Mouse (Mus musculus): ENCODE measurements around the gene Rbm7.
"Not testable (repeated sequence)": the region's sequence is repeated elsewhere in the genome, so short reads cannot be mapped to it uniquely, and the experiment has no call there.

Rbm7 gene

DNA sequence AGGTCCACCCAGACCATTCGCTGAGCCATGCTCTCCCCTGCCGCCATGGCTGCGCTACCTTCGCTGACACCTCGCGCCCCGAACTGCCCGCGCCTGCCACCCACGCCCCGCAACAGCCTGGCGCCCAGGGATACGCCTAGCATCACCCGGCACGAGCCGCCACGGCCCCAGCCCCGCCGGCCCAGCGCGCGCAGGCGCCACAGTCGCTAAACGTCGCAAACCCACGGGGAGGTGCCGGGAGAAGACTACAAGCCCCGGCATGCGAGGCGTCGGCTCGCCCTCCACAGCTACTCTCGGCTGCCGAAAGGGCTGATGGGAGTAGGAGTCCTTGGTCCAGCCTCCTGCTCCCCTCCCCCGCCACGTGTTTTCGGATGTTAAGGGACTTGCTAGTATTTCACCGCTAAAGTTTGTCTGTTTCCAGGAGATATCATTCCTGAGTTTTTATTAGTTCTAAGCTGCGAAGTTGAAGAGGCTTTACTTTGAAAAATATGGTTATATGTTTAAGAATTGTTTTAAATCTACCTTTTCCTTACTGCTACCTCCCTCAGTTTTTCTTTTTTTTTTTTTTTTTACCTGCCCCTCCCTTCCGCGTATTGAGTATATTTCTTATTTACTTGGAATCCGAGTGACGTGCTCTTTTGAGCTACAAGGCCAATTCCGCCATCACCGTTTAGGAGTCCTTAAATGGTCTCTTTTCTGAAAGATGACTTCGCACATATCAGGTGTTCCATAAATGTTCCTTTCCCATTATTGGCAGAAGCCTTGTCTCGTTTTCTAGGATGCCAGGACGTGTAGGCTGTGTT, 14.5 kb downstream of the Rbm7 start, which contains the start of gene Rexo2:
Rexo2 (minus strand) TSS at position 213 of the 803 bp plus-strand sequence.
- peak; percentile 93 for DNase-seq (ENCODE audit: low spot score)

DNA sequence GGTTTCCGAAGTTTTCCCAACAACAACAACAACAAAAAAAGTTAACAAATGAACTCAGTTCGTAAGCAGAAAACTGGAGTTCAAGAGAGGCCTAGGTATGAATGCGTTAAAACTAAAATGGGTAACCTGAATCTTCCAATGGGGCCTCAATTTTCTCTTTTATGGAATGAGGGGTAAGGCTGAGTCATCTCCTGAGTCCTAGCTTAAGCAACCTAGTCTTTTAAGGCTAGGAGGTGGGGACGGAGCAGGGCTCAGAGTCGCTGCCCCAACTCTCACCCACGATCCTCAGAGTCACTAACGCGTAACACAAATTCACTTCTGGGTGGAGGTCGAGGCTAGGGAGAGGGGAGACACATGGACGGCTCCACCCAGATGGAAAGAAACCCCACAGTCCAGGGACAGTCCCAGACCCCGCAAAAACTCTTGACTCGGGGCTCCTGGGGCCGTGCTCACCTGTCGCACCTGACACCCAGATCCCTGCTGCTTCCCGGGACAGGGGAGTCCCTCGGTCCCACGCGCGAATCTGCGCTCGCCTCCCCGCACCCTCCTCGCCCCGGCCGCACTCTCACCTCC, 15.2 kb downstream of the Rbm7 start:
- no peak for DNase-seq (ENCODE audit: low spot score)

DNA sequence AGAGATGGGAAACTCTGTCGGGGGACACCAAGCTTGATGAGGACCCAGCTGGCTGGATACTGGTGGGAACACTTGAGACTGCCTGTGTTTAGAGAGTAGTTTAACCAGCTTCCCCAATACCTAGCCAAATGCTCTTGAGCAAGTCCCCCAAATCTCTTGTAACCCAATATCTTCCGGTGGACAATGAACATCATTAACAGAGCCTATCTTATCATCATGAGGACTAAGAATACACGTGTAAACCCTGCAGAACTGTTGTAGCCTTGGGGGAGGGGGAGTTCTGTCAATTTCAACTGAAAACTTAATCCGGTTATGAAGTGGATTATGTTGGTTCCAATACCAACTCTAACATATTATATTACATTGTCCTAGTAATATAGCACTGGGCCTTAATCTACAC, 16.3 kb downstream of the Rbm7 start:
- DNase-seq (ENCODE audit: low spot score): no peak

DNA sequence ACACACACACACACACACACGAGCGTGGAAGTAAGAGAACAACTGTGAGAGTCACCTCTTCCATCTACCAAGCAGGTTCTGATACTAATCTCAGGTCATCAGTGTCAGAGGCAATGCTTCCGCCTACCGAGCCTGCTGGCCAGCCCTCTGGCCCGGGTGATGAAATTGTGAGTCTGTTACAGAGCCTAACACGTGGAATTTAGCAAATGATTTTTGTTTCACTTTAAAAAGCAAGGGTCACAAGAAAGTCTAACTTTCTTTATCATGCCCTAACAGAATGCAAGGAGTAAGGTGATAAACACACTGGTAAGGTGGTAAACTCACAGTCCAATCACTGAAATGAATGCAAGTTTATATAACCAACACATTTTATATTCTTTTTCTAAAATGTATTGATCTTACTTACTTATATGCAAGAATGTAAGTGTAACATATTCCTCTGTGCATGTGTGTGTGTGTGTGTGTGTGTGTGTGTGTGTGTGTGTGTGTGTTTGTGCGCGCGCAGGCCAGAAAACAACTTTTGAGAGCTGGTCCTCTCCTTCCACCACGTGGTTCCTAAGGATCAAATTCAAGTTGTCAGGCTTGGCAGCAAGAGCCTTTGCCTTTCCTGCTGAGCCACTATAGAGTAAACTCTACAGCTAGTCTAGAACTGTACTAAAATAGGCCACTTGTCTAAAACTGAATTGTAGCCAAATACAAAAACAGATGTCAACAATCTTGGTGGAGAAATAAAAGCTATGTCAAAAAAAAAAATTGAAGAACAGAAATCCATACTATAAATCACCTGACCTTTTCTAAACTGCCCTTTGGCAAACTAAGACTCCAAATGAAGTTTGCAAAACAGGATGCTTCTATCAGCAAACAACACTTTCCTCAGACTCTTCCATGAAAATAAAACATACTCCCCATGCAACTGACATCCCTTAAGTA, 18.6 kb downstream of the Rbm7 start:
- DNase-seq (ENCODE audit: low spot score): no peak

DNA sequence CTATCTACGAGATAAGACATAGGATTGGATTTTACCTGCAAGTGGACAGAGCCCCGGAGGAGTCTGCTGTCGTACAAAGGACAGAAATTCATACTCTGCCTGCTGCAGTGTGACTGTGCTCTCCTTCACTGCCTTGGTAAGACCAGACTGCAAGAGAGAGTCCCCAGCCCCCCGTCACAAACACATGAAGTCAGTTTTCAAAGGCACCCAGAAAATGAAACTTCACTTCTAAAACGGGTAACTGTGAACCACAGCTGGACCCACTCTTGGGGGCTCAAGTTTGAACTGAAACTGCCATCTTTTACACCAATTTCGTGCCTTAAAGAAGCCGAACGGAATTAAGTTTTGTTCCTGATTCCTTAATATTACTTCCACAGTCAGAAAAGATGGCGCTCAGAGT, 20.7 kb downstream of the Rbm7 start:
- no peak for DNase-seq (ENCODE audit: low spot score)

DNA sequence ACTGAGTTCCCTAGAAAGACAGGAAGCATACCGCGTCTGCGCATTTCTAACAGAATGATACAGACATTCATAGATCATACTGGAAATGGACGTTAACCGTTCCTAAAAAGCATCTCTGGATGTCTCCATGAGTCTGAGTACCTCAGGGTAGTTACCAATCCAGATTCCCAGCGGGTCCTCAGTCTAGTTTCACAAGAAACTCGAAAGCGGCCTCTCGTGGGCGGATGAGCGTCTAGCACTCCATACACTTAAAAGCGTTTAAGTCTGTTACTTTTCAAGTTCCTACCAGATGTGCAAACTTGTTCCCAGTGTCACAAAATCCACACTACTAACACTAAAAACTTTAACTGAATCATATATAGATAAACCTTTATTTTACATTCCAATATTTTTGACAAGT, 22.0 kb downstream of the Rbm7 start:
- DNase-seq (ENCODE audit: low spot score): no peak

DNA sequence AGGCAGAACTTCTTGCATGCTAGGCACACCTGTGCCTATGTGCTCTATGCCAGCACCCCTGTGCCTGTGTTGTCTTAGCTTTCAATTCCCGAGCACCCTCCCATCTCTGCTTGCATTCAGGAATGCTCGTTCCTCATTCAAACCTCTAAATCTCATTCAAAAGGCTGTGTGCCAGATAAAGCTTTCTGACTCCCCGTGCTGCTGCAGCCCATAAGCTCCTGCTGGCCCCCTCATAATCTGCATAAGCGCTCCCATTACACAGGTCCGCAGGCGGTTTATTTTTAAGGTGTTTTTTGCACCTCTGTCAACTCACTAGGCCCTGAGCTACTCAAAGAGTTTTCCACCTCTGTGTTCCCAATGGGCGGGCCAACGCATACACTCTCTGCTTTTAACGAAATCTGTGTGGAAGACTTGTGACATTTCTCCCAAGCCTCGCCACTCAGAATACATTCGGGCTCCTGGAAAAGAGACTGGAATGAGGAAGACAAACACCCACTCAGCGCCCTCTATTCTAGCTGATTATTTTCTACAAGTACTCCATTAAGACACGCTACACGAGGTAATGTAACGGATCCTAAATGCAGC, 22.6 kb downstream of the Rbm7 start:
- no peak for DNase-seq (ENCODE audit: low spot score)

DNA sequence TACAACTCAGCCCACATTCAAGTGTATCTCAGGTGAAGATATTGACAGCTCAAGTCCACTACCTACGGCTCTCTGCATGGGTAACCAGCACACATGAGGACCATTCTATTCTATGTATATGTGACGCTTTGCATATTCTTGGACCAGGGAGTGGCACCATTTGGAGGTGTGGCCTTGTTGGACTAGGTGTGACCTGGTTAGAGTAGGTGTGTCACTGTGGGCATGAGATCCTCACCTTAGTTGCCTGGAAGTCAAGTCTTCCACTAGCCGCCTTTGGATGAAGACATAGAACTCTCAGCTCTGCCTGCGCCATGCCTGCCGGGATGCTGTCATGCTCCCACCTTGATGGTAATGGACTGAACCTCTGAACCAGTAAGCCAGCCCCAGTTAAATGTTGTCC, 27.6 kb downstream of the Rbm7 start:
- not testable (repeated sequence) for DNase-seq (ENCODE audit: low spot score)

DNA sequence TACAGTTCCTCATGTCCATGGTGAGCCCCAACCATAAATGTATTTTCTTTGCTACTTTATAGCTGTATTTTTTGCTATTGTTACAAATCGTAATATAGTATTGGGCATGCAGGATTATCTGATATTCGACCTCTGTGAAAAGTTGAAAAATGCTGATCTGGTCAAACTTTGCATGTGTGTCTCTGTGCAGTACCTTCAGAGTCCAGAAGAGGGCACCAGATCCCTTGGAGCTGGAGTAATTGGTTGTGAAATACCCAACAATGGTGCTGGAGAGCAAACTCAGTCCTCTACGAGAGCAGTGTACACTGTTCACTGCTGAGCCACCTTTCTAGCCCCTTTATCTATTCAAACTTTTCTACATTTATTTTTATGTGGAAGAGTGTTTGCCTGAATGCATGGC, 28.3 kb downstream of the Rbm7 start:
- DNase-seq (ENCODE audit: low spot score): no peak

DNA sequence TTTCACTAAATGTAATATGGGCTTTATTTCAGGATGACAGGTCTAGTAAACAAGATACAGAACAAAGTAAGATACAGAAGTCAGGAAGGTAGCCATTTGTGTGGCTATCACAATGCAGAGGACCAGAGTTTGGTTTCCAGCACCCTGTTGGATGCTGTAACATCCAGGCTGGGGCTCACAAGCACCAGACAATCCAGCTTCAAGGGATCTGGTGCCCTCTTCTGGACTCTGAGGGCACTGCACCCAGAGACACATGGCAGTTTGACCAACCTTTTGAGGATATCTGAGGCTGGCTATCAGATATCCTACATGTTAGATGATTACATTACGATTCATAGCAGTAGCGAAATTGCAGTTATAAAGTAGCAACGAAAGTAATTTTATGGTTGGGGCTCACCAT, 29.4 kb downstream of the Rbm7 start:
- DNase-seq (ENCODE audit: low spot score): no peak

DNA sequence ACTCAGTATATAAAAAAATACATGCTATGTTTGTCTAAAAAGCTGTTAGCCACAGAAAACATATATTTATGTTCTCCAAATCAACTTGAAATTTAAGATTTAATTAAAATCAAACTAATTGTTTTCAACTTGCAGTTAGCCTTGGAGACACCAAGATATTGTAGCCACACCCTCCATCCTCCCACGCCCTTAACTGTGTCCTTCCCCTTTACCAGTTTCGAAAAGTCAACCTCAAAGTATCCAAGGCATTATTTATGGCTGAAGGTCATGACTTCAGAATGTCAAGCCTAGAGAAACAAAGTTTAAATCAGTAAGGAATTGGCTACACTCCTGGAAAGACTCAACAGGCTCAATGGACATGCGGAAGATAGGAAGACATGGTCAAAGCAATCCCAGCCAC, 33.6 kb downstream of the Rbm7 start:
- no peak for DNase-seq (ENCODE audit: low spot score)

DNA sequence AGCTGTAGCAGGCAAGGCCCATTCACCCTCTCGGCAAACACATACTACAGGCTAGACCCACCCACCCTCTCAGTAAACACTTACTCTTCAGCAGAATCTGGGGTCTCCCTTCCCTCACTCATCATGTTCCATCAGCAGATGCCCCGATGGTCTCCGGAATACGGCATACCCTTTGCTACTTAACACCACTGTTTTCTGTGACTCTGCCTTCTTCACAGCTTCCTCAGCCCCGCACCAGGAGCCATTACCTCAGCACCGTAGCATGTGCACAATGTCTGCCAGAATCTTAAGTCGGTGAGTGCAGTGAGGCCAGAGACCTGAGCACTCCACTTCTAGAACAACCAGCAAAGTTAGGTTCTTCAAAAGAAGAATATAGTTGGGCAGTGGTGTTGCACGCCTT, 34.4 kb downstream of the Rbm7 start:
- DNase-seq (ENCODE audit: low spot score): no peak

DNA sequence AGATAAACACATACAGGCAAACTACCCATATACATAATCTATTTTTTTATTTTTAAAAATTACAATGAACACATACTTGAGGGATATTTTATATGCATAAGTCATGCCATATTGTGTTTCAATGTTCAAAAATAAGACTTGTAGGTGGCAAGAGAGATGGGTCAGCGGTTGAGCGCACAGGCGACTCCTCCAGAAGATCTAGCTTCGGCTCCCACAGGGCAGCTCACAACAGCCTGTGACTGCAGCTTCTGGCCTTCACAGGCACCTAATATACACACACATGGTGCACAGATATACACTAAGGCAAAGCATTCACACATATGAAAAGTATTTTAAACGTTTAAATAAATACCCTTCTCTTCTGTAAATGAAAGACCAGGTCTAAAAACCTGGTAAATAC, 35.7 kb downstream of the Rbm7 start:
- DNase-seq (ENCODE audit: low spot score): no peak

DNA sequence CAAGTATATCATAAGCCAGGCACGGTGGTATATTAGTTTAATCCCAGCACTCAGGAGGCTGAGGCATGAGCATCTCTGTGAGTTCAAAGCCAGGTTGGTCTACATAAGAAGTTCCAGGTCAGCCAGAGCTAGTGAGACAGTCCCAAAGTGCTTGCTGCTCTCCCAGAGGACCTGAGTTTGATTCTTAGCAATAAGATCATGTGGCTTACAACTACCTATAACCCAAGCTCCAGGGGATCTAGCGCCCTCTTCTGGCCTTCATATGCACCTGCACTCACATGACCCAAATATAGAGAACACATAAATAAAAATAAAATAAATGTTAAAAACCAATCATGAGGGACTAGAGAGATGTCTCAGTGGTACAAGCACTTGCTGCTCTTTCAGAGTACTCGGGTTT, 36.2 kb downstream of the Rbm7 start:
- no peak for DNase-seq (ENCODE audit: low spot score)

DNA sequence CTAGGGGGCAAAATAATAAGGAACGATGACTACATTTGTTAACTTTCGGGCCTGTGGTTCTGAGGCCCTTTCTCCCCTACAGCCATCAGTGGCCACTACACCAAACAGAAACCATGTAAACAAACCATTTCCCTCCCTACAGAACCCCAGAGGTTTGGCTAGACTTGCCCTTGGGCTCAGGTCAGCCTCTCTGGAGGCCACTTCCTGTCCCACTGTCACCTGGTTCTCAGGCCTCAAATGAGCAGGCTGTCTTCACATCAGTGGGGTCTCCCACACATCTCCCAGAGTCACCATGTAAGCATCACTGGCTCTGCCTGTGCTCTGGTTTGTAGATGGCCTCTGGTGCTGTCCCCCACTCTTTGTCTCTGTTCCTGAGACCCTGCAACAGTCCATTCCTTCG, 39.1 kb downstream of the Rbm7 start:
- DNase-seq (ENCODE audit: low spot score): no peak

DNA sequence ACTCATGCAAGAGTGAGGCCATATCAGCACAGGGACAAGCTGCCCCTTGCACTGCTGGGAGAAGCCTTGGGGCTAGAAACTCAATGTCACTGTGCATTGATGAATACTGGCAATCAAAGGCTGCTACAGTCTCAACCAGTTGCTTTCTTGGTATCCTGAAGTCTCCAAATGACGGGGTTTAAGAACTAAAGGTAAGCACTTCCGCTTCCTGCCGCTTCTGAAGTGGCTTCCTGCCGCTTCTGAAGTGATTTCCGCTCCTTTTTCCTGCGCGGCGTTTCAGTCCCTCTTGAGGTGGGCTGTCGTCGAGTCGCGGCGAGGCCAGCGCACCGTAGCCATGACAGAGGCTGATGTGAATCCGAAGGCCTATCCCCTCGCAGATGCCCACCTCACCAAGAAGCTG, 45.0 kb downstream of the Rbm7 start:
- DNase-seq (ENCODE audit: low spot score): no peak

DNA sequence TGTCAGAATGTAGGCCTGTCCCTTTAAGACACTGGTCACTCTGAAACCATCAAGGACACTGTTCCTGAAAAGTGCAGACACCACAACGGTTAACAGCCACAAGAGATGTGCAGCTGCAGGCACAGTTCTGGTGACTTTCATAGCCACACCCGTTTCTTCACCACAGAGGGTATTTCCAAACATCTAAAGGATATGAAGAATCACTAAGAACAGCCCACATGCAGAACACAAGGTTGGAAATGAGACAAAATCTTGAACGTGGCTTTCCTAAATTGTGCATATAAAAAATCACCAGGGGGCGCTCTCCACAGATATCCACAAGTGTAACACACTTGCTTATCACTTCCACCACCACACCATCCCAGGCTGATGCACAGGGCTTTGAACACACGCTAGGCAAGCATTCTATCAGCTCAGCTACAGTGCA, 47.3 kb downstream of the Rbm7 start:
- DNase-seq (ENCODE audit: low spot score): no peak

DNA sequence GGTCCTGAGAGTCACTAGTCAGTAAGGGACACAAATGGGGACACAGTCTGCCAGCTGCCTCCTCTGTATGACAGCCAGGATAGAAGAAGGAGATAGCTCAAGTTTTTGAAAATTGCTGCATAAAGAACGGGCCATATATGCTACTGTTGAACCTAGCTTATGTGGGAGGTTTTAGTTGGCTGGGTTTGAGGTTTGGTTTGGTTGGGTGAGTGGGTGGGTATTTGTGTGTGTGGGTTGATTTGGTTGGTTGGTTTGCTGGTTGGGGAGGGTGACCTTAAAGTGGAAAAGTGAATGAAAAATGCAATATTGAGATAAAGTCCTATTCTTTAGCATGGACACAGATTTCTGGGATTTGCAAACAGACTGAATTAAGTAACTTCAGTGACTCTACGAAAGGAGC, 50.3 kb downstream of the Rbm7 start:
- DNase-seq (ENCODE audit: low spot score): no peak

DNA sequence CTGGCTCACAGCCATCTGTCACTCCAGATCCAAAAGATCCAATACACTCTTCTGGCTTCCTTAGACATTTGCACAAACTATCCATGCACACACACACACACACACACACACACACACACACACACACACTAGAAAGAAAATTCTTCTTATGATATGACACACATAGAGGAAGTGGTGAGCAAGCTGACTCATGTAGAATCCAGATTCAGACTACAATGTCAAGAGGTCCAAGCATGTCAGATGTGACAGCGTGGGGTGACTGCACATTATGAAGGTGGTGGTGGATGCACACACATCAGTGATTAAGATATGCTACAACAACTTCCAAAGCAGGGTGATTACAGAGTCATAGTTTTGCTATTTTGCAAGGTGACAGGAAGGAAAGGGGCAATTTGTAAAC, 51.2 kb downstream of the Rbm7 start:
- no peak for DNase-seq (ENCODE audit: low spot score)
